Mouse (Mus musculus) cerebral cortex, adult 2 months (tissue): ENCODE measurements around the gene Gpatch8.

Source experiments
- WGBS: fragments of 180-500 bp; shearing (Covaris S2); methylation state at CpG from one replicate; pipeline ENCODE4 v1.1.7; 2018; 5-methylcytosine and 5-hydroxymethylcytosine counted together

Gene Gpatch8

GRCm38 (mm10) chr11:102495114-102495513, 61.1 kb downstream of the Gpatch8 start:
- 94% methylated on average over 6 of the region's 6 CpGs for WGBS

GRCm38 (mm10) chr11:102494063-102494650, 62.0 kb downstream of the Gpatch8 start:
- 83% methylated on average over 7 of the region's 7 CpGs for WGBS

- 66% methylated on average over 2 of the region's 2 CpGs for WGBS
These were observed 63.0 kb downstream of the Gpatch8 start for GRCm38 (mm10) chr11:102493241-102493640.

- WGBS, result 91% methylated on average over 2 of the region's 2 CpGs
These were observed 68.3 kb downstream of the Gpatch8 start for GRCm38 (mm10) chr11:102487901-102488300.

- 54% methylated on average over 11 of the region's 11 CpGs for WGBS
These were observed 69.3 kb downstream of the Gpatch8 start for GRCm38 (mm10) chr11:102486733-102487386.

- 62% methylated on average over 10 of the region's 10 CpGs for WGBS
These were observed 74.4 kb downstream of the Gpatch8 start for GRCm38 (mm10) chr11:102481779-102482178.

DNA sequence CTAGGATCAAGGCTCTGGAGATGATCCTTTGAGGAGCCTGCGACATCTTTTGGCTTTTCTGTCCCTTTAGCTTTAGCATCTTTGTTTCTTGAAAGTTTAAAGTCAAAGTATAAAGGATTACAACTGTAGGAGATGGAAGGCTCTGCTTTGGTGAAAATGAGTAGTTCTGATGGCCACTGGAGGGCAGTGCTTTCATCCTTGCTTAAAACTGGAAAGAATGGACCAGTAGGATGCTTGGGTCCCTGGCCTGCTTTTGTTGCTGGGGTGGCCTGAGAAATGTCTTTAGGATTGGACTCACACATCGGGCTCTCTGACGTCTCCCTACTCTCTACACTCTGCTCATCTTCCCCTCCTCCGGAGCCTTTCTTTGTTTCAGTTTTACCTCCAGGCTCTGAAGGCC, 75.3 kb downstream of the Gpatch8 start:
- WGBS, result 78% methylated on average over 4 of the region's 4 CpGs

DNA sequence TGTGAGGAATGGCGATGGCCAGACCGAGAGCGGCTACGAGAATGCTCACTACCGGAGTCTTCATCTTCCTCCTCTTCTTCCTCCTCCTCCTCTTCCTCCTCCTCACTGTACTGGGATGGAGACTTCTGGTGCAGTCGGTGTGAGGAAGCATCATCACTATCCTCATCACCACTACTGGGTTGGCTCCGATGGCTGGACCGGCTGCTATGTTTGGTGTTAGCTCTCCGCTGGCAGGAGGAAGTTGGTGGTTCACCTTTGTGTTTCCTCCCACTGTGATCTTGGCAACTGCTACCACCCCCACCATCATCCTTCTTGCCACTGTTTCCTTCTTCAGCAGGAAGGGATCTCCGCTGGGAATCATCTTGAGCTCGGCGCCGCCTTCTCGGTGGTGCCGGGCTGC, 76.1 kb downstream of the Gpatch8 start:
- WGBS, result 83% methylated on average over 15 of the region's 15 CpGs

- WGBS, result 97% methylated on average over 23 of the region's 23 CpGs
These were observed 76.6 kb downstream of the Gpatch8 start for GRCm38 (mm10) chr11:102479581-102479980.

- 89% methylated on average over 3 of the region's 3 CpGs for WGBS
These were observed 77.5 kb downstream of the Gpatch8 start for GRCm38 (mm10) chr11:102478671-102479070.

GRCm38 (mm10) chr11:102475027-102475426, 81.2 kb downstream of the Gpatch8 start:
- WGBS, result 89% methylated on average over 3 of the region's 3 CpGs

- 71% methylated on average over 11 of the region's 11 CpGs for WGBS
These were observed 86.4 kb downstream of the Gpatch8 start, which contains the start of gene Itga2b for GRCm38 (mm10) chr11:102469648-102470357. TSS of gene Itga2b (minus strand) at chr11:102470122.

GRCm38 (mm10) chr11:102467041-102467631, 89.1 kb downstream of the Gpatch8 start:
- 1% methylated on average over 37 of the region's 37 CpGs for WGBS

- 25% methylated on average over 26 of the region's 26 CpGs for WGBS
These were observed 90.3 kb downstream of the Gpatch8 start for GRCm38 (mm10) chr11:102465713-102466436.

- WGBS, result 94% methylated on average over 6 of the region's 6 CpGs
These were observed 91.3 kb downstream of the Gpatch8 start for GRCm38 (mm10) chr11:102464901-102465300.

- 84% methylated on average over 3 of the region's 3 CpGs for WGBS
These were observed 94.4 kb downstream of the Gpatch8 start for GRCm38 (mm10) chr11:102461764-102462163.

GRCm38 (mm10) chr11:102460541-102460940, 95.7 kb downstream of the Gpatch8 start:
- 71% methylated on average over 16 of the region's 16 CpGs for WGBS

DNA sequence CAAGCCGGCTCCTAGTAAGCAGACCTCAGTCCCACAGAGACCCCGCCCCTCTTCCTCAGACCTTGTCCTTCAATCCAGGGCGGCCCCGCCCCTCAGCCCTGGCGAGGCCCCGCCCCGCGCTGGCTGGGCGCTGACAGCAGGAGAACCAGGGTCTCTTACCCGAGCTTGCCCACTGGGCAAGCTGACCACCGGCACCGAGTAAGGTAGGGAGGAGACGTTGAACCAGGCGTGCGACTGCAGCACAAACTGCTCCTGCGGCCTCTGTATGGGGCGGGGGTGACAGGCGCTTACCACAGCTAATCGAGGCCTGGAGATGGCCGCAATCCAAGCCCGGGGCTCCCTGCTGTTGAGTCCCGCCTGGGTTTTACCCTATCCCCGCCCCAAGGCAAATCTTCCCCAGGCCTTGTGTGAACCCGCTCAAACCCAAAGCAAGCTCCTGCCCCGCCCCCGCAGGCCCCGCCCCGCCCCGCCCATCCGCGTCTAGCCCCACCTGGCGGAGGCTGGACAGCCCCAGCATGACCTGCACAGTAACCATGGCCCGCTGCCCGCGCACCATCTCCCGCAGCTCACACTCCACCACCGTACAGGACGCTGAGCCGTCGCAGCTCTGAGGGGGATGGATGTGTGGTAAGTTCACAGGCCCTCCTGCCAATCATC, 100.3 kb downstream of the Gpatch8 start:
- under 1% methylated on average over 40 of the region's 40 CpGs for WGBS

DNA sequence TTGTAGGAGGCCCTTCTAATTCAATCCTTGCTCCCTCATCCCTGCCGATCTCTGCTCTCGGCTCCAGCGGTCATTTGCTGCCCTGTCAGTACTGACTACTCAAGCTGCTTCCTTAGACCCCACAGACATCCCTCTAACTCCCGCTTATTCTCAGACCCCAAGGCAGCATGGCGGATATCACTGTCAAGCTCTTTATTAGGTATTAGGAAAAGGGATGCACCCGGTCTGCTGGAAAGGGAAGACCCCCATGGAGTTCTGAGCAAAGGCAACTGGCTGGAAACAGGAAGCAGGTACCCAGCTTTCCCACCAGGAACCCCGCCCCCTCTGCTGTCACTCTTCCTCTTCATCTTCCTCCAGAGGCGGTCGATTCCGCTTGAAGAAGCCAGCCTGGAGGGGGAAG, 103.1 kb downstream of the Gpatch8 start:
- 44% methylated on average over 10 of the region's 10 CpGs for WGBS

DNA sequence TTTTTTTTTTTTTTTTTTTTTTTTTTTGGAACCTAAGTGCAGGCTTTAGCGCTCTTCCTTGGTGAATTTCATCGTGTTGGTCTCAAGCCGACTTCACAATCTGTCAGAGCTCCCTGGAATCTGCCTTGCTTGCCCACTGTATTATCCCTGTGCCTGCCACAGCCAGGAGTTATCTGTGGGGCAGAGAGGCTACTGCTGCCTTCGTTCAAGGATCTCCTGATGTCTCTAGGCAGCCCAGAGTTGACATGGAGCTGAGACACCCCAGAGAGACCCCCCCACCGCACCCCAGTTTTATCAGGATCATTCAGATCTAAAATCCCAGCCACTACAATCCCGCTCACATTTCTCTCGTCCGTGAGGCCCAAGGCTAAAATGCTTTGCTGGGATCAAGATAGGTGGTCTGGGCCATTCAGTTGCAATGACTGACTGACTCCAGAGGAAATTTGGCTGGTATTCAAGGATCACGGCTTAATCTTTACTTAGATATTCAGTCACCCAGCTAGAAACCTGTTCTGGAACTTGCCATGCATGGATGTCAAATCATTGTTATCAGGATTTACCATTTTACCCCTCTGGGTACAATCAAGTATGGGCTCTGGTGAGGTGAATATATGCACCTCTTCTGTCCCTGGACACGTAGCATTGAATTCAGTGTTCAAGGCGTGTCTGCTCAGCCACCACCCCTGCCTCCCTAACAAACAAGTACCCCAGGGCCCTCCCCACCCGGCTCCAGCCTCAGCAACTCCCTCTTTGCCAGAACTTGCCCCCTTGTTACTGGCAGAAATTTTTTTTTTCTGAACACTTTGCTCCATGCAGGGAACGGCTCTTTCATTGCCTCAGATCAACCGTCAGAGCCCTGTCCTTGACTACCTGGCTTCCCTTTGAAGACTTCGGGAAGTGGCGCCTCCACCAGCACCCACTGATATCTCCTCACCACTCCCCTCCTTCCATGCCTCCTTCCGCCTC, 106.9 kb downstream of the Gpatch8 start:
- WGBS, result 56% methylated on average over 17 of the region's 17 CpGs
